ENCODE assay signal across 23 mouse cellular contexts in genomic region chr10:4078220-4078840, GRCm38 (mm10).
DNase-seq lines count a peak whose midpoint lies in the region; ATAC-seq and TF ChIP-seq lines count a peak whose summit lies in the region.
"Had no signal": no experiment of that assay in that cellular context is flagged by ENCODE, and none has a peak within 500 bp of the region (broad histone marks: within the 10 kb centered on the region; RNA-seq: fewer than 3 reads in every experiment).

No protein-coding gene starts in this region.

- no peak for TF ChIP-seq CTCF in intestine, postnatal 0 days (IDR thresholded peaks at IDR 0.05; ENCODE audit: low read depth)
- TF ChIP-seq CTCF in lung, embryonic 14.5 days (IDR thresholded peaks at IDR 0.05; ENCODE audit: low read depth) = no peak

- peak overlapping the region; percentile 82 for H3K27ac ChIP-seq in heart, embryonic 11.5 days (ENCODE audit: low read depth, low read length)
- no peak overlapping the region for H3K27ac ChIP-seq in intestine, embryonic 15.5 days
- H3K27ac ChIP-seq in intestine, postnatal 0 days (ENCODE audit: low read depth, low read length) = no peak overlapping the region
- H3K27ac ChIP-seq in lung, embryonic 14.5 days (ENCODE audit: low read depth) = peak overlapping the region; percentile 90; the same call in 1 of the 2 replicates
- H3K27ac ChIP-seq in intestine, embryonic 16.5 days (ENCODE audit: low read length) = no peak overlapping the region; the same call in 1 of the 2 replicates
- H3K27ac ChIP-seq: hindbrain, embryonic 14.5 days; limb, embryonic 13.5 days; liver, embryonic 14.5 days; midbrain, embryonic 13.5 days; neural tube, embryonic 12.5 days had no signal

- H3K27me3 ChIP-seq in heart, embryonic 11.5 days (ENCODE audit: control insufficient read depth, insufficient read depth, low read length) = no peaks in the 10 kb centered on the region
- no peaks in the 10 kb centered on the region for H3K27me3 ChIP-seq in intestine, embryonic 15.5 days (replicated peaks)
- no peaks in the 10 kb centered on the region for H3K27me3 ChIP-seq in intestine, postnatal 0 days (replicated peaks; ENCODE audit: control insufficient read depth, insufficient read depth, low read length)
- H3K27me3 ChIP-seq in lung, embryonic 14.5 days (ENCODE audit: insufficient read depth, low read length) = no peaks in the 10 kb centered on the region
- H3K27me3 ChIP-seq in intestine, embryonic 16.5 days (replicated peaks; ENCODE audit: control insufficient read depth, insufficient read depth, low read length) = no peaks in the 10 kb centered on the region
- H3K27me3 ChIP-seq: embryonic facial prominence, embryonic 13.5 days; limb, embryonic 13.5 days; midbrain, embryonic 13.5 days; neural tube, embryonic 12.5 days had no signal

- H3K9ac ChIP-seq in heart, embryonic 11.5 days (ENCODE audit: low read depth, low read length) = no peak overlapping the region
- no peak overlapping the region for H3K9ac ChIP-seq in intestine, embryonic 15.5 days
- H3K9ac ChIP-seq in intestine, postnatal 0 days (ENCODE audit: low read depth, low read length) = no peak overlapping the region
- H3K9ac ChIP-seq in lung, embryonic 14.5 days = no peak overlapping the region
- no peak overlapping the region for H3K9ac ChIP-seq in intestine, embryonic 16.5 days (ENCODE audit: low read depth, low read length)
- H3K9ac ChIP-seq: embryonic facial prominence, embryonic 13.5 days; forebrain, postnatal 0 days; hindbrain, embryonic 14.5 days; limb, embryonic 13.5 days; liver, embryonic 14.5 days; midbrain, embryonic 13.5 days; neural tube, embryonic 12.5 days had no signal

- WGBS in heart, embryonic 11.5 days (ENCODE audit: insufficient replicate concordance) = 66% methylated on average over 9 of the region's 9 CpGs
- WGBS in intestine, embryonic 15.5 days = 72% methylated on average over 9 of the region's 9 CpGs
- WGBS in intestine, postnatal 0 days = 38% methylated on average over 9 of the region's 9 CpGs
- 66% methylated on average over 9 of the region's 9 CpGs for WGBS in lung, embryonic 14.5 days
- 71% methylated on average over 9 of the region's 9 CpGs for WGBS in intestine, embryonic 16.5 days

- no peak for DNase-seq in heart, postnatal 25 days (ENCODE audit: low spot score)
- DNase-seq in lung, embryonic 14.5 days = no peak
- no peak for DNase-seq in lung, adult 18-20 months
- no peak for DNase-seq in ovary, postnatal 36 days (ENCODE audit: low spot score)
- DNase-seq: adrenal gland, postnatal 25 days; B cell, adult 2 months; cerebellum, adult 11-12 months; cerebellum, postnatal 14 days; forebrain, postnatal 0 days; layer of hippocampus, postnatal 36 days; right cerebral cortex, adult 18-20 months; thymus, adult 18-20 months; thymus, postnatal 4 days had no signal

- no peak overlapping the region for H3K4me3 ChIP-seq in heart, embryonic 11.5 days (ENCODE audit: low read depth, low read length)
- no peak overlapping the region for H3K4me3 ChIP-seq in intestine, embryonic 15.5 days (replicated peaks)
- no peak overlapping the region for H3K4me3 ChIP-seq in intestine, postnatal 0 days (ENCODE audit: low read depth, low read length)
- H3K4me3 ChIP-seq in lung, embryonic 14.5 days (ENCODE audit: low read depth, low read length) = no peak overlapping the region
- no peak overlapping the region for H3K4me3 ChIP-seq in intestine, embryonic 16.5 days (ENCODE audit: low read length)
- H3K4me3 ChIP-seq: embryonic facial prominence, embryonic 13.5 days; limb, embryonic 13.5 days; midbrain, embryonic 13.5 days; neural tube, embryonic 12.5 days had no signal

- H3K4me2 ChIP-seq in heart, embryonic 11.5 days = no peak overlapping the region
- H3K4me2 ChIP-seq in intestine, embryonic 15.5 days (replicated peaks) = no peak overlapping the region
- no peak overlapping the region for H3K4me2 ChIP-seq in intestine, postnatal 0 days (replicated peaks; ENCODE audit: low read depth)
- no peak overlapping the region for H3K4me2 ChIP-seq in lung, embryonic 14.5 days
- no peak overlapping the region for H3K4me2 ChIP-seq in intestine, embryonic 16.5 days (ENCODE audit: low read depth, low read length)
- H3K4me2 ChIP-seq: embryonic facial prominence, embryonic 13.5 days; hindbrain, embryonic 14.5 days; limb, embryonic 13.5 days; midbrain, embryonic 13.5 days; neural tube, embryonic 12.5 days had no signal

- H3K9me3 ChIP-seq in heart, embryonic 11.5 days (replicated peaks; ENCODE audit: control insufficient read depth, low read length) = no peaks in the 10 kb centered on the region
- H3K9me3 ChIP-seq in intestine, embryonic 15.5 days = no peaks in the 10 kb centered on the region
- no peaks in the 10 kb centered on the region for H3K9me3 ChIP-seq in intestine, postnatal 0 days (ENCODE audit: control insufficient read depth)
- H3K9me3 ChIP-seq in lung, embryonic 14.5 days (ENCODE audit: low read depth, low read length) = no peaks in the 10 kb centered on the region
- H3K9me3 ChIP-seq in intestine, embryonic 16.5 days (ENCODE audit: control insufficient read depth, low read length) = no peaks in the 10 kb centered on the region
- H3K9me3 ChIP-seq: embryonic facial prominence, embryonic 13.5 days; limb, embryonic 13.5 days; midbrain, embryonic 13.5 days; neural tube, embryonic 12.5 days had no signal

- peaks cover 13% of the 10 kb centered on the region for H3K4me1 ChIP-seq in heart, embryonic 11.5 days (ENCODE audit: control insufficient read depth, insufficient read depth, low read length)
- peaks cover 8% of the 10 kb centered on the region for H3K4me1 ChIP-seq in intestine, embryonic 15.5 days (replicated peaks)
- H3K4me1 ChIP-seq in intestine, postnatal 0 days (replicated peaks; ENCODE audit: control insufficient read depth, insufficient read depth, low read length) = 0 out of 2 replicates have a peak, but pooled peaks cover 3% of the 10 kb centered on the region
- H3K4me1 ChIP-seq in lung, embryonic 14.5 days (ENCODE audit: insufficient read depth) = peaks cover 18% of the 10 kb centered on the region
- peaks cover 25% of the 10 kb centered on the region for H3K4me1 ChIP-seq in intestine, embryonic 16.5 days (ENCODE audit: control insufficient read depth, insufficient read depth, low read length)
- H3K4me1 ChIP-seq: midbrain, embryonic 13.5 days had no signal

- intact Hi-C loops in heart, postnatal 25 days (cut with DNase I) = loop anchor here (2.0 kb wide), 1 partner anchor 256 kb away; no protein-coding TSS in a partner anchor

- no peak for ATAC-seq in heart, embryonic 11.5 days (replicated peaks; ENCODE audit: insufficient number of reproducible peaks, low FRiP score, low TSS enrichment)
- ATAC-seq in intestine, embryonic 15.5 days = peak; percentile 75
- no peak for ATAC-seq in intestine, postnatal 0 days
- no peak for ATAC-seq in lung, embryonic 14.5 days (ENCODE audit: insufficient read depth)
- ATAC-seq in intestine, embryonic 16.5 days = peak; percentile 64
- ATAC-seq: forebrain, postnatal 0 days; midbrain, embryonic 13.5 days had no signal

- H3K36me3 ChIP-seq in heart, embryonic 11.5 days (ENCODE audit: control insufficient read depth, insufficient read depth, low read length) = no peaks in the 10 kb centered on the region
- H3K36me3 ChIP-seq in intestine, embryonic 15.5 days = no peaks in the 10 kb centered on the region
- H3K36me3 ChIP-seq in intestine, postnatal 0 days (ENCODE audit: control insufficient read depth, insufficient read depth) = no peaks in the 10 kb centered on the region; the same call in 1 of the 2 replicates
- no peaks in the 10 kb centered on the region for H3K36me3 ChIP-seq in lung, embryonic 14.5 days (ENCODE audit: insufficient read depth)
- H3K36me3 ChIP-seq in intestine, embryonic 16.5 days (ENCODE audit: control insufficient read depth, insufficient read depth, low read length) = no peaks in the 10 kb centered on the region
- H3K36me3 ChIP-seq: embryonic facial prominence, embryonic 13.5 days; limb, embryonic 13.5 days; midbrain, embryonic 13.5 days; neural tube, embryonic 12.5 days had no signal

Comparison
In these comparisons a context has a peak if more than half of its experiments do, and no peak if none do; other contexts are left out.
1. ATAC-seq: peak in intestine, embryonic 15.5 days (single experiment) and intestine, embryonic 16.5 days (single experiment); none in heart, embryonic 11.5 days (single experiment), intestine, postnatal 0 days (single experiment) and lung, embryonic 14.5 days (single experiment).
2. H3K27ac ChIP-seq: peak in heart, embryonic 11.5 days (single experiment) and lung, embryonic 14.5 days (single experiment); none in intestine, embryonic 15.5 days (single experiment), intestine, postnatal 0 days (single experiment) and intestine, embryonic 16.5 days (single experiment).